Mouse (Mus musculus): ENCODE measurements around the gene Rbfox1.

DNA sequence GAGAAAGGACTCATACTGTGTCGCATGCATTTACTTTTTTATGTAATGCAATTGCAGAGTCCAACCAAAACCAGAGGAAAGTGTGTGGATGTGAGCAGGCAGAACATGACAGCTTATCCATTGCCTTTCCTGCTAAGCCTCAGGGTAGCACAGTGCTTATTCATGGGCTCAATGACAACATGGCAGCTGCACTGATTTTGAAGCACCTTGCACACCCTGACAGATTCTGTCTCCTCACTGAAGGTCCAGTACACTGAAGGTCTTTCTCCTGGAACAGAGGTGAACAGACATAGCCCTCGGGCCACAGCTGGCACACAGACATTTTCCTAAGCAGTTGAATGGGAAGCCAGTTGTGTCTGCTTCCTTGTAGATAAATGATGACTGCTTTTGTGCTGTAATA lies 1254.3 kb downstream of the Rbfox1 start:
- no peak for TF ChIP-seq CTCF (IDR thresholded peaks at IDR 0.05; ENCODE audit: borderline replicate concordance, control insufficient read depth, extremely low read depth, insufficient read depth, low read length, poor library complexity)
- TF ChIP-seq POLR2A (IDR thresholded peaks at IDR 0.05; ENCODE audit: control insufficient read depth, extremely low read depth, insufficient read depth, low read length, poor library complexity): no peak

Data from thymus, adult 2 months (tissue).